Mouse (Mus musculus) thymus, postnatal 14 days (tissue): ENCODE data around the gene Trp53.

Experiments used
- DNase-seq: peaks from one replicate; pipeline ENCODE4 v3.0.0; 2021

Trp53 gene

GRCm38 (mm10) chr11:69633128-69633866 lies 53.1 kb downstream of the Trp53 start:
- DNase-seq: no peak

GRCm38 (mm10) chr11:69635471-69635870 lies 55.3 kb downstream of the Trp53 start:
- DNase-seq: no peak
